Mouse (Mus musculus) skeletal muscle tissue, adult 2 months (tissue): ENCODE measurements around the gene Adarb2.

Experiments
- DNase-seq: peaks from one replicate; pipeline ENCODE4 v3.0.0-alpha.2; 2012; ENCODE audit warnings: low read depth, low spot score

Adarb2 gene

DNA sequence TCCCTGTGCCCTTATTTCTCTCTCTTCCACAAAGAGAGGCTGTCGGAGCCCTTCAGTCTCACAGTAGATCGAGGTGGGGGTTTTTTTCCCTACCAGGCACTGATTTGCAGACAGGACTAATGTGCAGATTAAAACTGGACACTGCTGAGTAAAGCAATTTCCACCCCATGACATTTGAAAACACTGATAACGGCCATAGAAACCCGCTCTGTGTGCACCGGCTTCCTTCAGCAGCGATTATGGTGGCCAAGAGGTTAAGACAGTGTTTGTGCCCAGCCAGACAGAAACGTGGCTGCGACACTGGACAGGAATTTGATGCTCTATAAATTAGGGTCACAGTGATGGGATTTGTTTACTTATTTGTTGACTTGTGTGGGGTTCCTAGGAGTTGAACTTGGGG, 590.6 kb downstream of the Adarb2 start:
- no peak for DNase-seq

GRCm38 (mm10) chr13:8800576-8800975, 597.9 kb downstream of the Adarb2 start:
- no peak for DNase-seq

DNA sequence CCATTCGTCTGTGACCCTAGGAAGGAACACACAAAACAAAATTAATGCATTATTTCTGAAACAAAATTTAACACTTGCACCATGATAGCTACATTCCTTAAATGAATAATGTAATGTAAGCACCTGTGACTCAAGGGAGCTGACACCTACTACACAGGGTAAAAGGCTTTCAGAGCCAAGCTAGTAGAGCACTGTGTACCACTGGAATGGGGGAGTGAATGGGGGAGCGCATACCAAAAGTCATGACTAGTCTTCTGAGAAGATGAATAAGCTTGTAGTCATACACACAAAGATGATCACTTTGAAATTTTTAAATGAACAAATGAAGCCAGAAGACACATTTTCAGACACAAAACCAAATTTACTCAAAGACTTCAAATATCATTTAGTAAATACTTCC, 603.3 kb downstream of the Adarb2 start:
- no peak for DNase-seq
